Mouse (Mus musculus): ENCODE results near the gene Dlat. TPM values are rescaled to one million over a fixed set of nuclear protein-coding genes. Genes with fewer than 3 reads are reported as not detected.
A peak's percentile ranks its signal among the peaks of the same experiment; 100 is the strongest.

Gene Dlat
- total RNA-seq (2022), result 100 to 1,000 TPM; 159 to 224 (median 179) TPM

GRCm38 (mm10) chr9:50659392-50660217 lies at the start of gene Dlat:
Gene Dlat, minus strand, starts transcription at chr9:50659780.
- DNase-seq (ENCODE audit: low spot score in 2 of 2), result peak; percentile 78 to 83

- no peak for DNase-seq (ENCODE audit: low spot score in 2 of 2)
Measured at GRCm38 (mm10) chr9:50709108-50709507, 49.5 kb upstream of the Dlat start.

GRCm38 (mm10) chr9:50704907-50705306 lies 45.3 kb upstream of the Dlat start:
- no peak for DNase-seq (ENCODE audit: low spot score in 2 of 2)

GRCm38 (mm10) chr9:50700921-50701691 lies 41.5 kb upstream of the Dlat start:
- peak; percentile 45 to 62 for DNase-seq (ENCODE audit: low spot score in 2 of 2)

- peak in 1 of 2 experiments; percentile 17 for DNase-seq (ENCODE audit: low spot score in 2 of 2)
Measured at GRCm38 (mm10) chr9:50698418-50699409, 39.1 kb upstream of the Dlat start.

GRCm38 (mm10) chr9:50697706-50698041 lies 38.1 kb upstream of the Dlat start:
- peak; percentile 65 to 71 for DNase-seq (ENCODE audit: low spot score in 2 of 2)

GRCm38 (mm10) chr9:50696851-50697705 lies 37.5 kb upstream of the Dlat start:
- DNase-seq (ENCODE audit: low spot score in 2 of 2), result no peak

GRCm38 (mm10) chr9:50695153-50695552 lies 35.6 kb upstream of the Dlat start:
- no peak for DNase-seq (ENCODE audit: low spot score in 2 of 2)

GRCm38 (mm10) chr9:50693631-50694030 lies 34.1 kb upstream of the Dlat start:
- DNase-seq (ENCODE audit: low spot score in 2 of 2), result no peak

GRCm38 (mm10) chr9:50692626-50693580 lies 33.3 kb upstream of the Dlat start:
- DNase-seq (ENCODE audit: low spot score in 2 of 2), result no peak

GRCm38 (mm10) chr9:50686866-50687652 lies 27.5 kb upstream of the Dlat start:
- DNase-seq (ENCODE audit: low spot score in 2 of 2), result no peak

GRCm38 (mm10) chr9:50681727-50682126 lies 22.1 kb upstream of the Dlat start:
- DNase-seq (ENCODE audit: low spot score in 2 of 2), result no peak

- no peak for DNase-seq (ENCODE audit: low spot score in 2 of 2)
Measured at GRCm38 (mm10) chr9:50679406-50679805, 19.8 kb upstream of the Dlat start.

- no peak for DNase-seq (ENCODE audit: low spot score in 2 of 2)
Measured at GRCm38 (mm10) chr9:50674771-50675170, 15.2 kb upstream of the Dlat start.

GRCm38 (mm10) chr9:50670690-50671089 lies 11.1 kb upstream of the Dlat start:
- DNase-seq (ENCODE audit: low spot score in 2 of 2), result peak; percentile 18 to 19

GRCm38 (mm10) chr9:50667579-50668498 lies 8.3 kb upstream of the Dlat start:
- no peak for DNase-seq (ENCODE audit: low spot score in 2 of 2)

- DNase-seq (ENCODE audit: low spot score in 2 of 2), result no peak
Measured at GRCm38 (mm10) chr9:50666442-50666841, 6.9 kb upstream of the Dlat start.
